Mouse (Mus musculus): Measurements from ENCODE around the gene Lrp8. TPM values are rescaled to one million over a fixed set of nuclear protein-coding genes. Genes with fewer than 3 reads are reported as not detected.

Gene Lrp8
- polyA plus RNA-seq, 1 experiment from 2014 or later, result 0.61 TPM

DNA sequence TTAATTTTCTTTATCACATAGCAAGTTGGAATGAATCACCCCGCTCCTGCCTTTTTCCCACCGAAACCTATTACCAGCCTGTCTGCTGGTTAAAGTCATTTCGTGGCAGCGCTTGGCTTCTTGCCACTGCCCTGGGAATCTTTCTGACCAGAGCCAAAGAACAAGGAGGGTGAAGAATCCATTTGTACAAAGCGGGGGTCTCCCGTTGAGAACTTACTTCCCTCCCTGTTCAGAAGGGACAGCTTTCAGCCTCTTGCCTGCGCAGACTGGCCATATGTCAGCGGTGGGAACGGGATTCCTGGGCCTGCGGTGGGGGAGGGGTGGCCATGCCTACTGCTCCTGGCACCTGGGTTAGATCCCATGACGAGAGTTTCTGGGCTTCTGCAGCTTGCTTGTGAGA, 21.4 kb downstream of the Lrp8 start:
- Histone ChIP-seq H3K4me2 (ENCODE audit: low read depth, low read length) (no peak overlapping the region), H3K36me3 (replicated peaks; ENCODE audit: insufficient read depth, low read length) (no peaks in the 10 kb centered on the region), H3K4me1 (ENCODE audit: insufficient read depth) (no peaks in the 10 kb centered on the region), H3K4me3 (ENCODE audit: low read depth, low read length) (no peak overlapping the region), H3K9me3 (ENCODE audit: low read length) (no peaks in the 10 kb centered on the region), H3K27ac (ENCODE audit: low read depth) (no peak overlapping the region), H3K9ac (replicated peaks) (no peak overlapping the region), H3K27me3 (ENCODE audit: insufficient read depth, low read length) (no peaks in the 10 kb centered on the region)
- DNase-seq (no peak), ATAC-seq (no peak)
- TF ChIP-seq EP300 (IDR thresholded peaks at IDR 0.05; ENCODE audit: low read depth), result no peak
- TF ChIP-seq CTCF (IDR thresholded peaks at IDR 0.05; ENCODE audit: low read depth), result no peak
- 78% methylated on average over 11 of the region's 11 CpGs for WGBS (ENCODE audit: insufficient replicate concordance)

DNA sequence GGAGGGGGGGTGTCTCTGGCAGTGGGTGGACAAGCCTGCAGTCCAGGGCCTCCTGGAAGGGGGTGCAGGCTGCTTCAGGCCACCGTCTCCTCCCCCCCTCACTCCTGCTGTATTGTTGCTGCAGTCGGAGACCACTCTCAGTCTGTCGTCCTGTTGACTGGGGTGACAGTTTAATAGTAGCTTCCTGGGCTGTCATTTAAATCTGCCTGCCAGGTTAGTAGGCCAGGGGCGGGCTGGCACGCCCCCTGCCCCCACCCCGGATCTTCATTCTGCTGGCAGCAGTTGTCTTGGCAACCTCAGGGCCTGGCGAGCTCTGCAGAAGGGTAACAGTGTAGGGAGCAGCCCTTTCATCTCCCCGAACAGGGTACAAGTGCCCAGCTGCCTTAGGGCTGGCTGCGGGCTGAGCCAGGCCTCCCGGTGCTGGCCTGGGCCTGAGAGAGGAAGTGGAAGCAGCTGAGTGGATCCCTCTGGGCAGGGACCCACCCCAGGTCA, 26.7 kb downstream of the Lrp8 start:
- Histone ChIP-seq H3K27ac (ENCODE audit: low read depth) (no peak overlapping the region), H3K9me3 (ENCODE audit: low read length) (no peaks in the 10 kb centered on the region), H3K4me2 (ENCODE audit: low read depth, low read length) (no peak overlapping the region), H3K36me3 (replicated peaks; ENCODE audit: insufficient read depth, low read length) (no peaks in the 10 kb centered on the region), H3K4me3 (ENCODE audit: low read depth, low read length) (no peak overlapping the region), H3K9ac (replicated peaks) (no peak overlapping the region), H3K27me3 (ENCODE audit: insufficient read depth, low read length) (no peaks in the 10 kb centered on the region), H3K4me1 (ENCODE audit: insufficient read depth) (no peaks in the 10 kb centered on the region)
- DNase-seq (no peak), ATAC-seq (no peak)
- TF ChIP-seq CTCF (IDR thresholded peaks at IDR 0.05; ENCODE audit: low read depth) (no peak), EP300 (IDR thresholded peaks at IDR 0.05; ENCODE audit: low read depth) (no peak)
- WGBS (ENCODE audit: insufficient replicate concordance), result 42% methylated on average over 10 of the region's 10 CpGs

DNA sequence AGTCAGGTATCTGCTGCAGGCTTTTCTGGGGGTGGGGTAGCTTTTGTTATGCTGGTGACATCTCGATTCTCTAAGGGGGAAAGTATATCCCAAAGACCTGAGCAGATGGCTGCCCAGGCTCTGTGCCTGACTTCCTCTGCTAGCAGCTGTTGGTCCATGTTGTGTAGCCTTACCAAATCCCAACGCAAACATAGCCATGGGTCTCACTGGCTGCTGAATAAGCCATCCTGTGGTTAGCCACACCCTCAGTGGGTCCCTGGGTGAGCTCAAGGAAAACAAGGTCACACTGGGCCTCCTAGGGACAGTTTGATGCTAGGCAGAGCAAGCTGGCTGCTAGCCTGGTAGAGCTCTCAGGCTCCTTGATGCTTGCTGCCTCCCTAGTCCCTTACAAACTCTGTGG, 27.6 kb downstream of the Lrp8 start:
- Histone ChIP-seq H3K9me3 (ENCODE audit: low read length) (no peaks in the 10 kb centered on the region), H3K4me1 (ENCODE audit: insufficient read depth) (no peaks in the 10 kb centered on the region), H3K27me3 (ENCODE audit: insufficient read depth, low read length) (no peaks in the 10 kb centered on the region), H3K9ac (replicated peaks) (no peak overlapping the region), H3K27ac (ENCODE audit: low read depth) (no peak overlapping the region), H3K36me3 (replicated peaks; ENCODE audit: insufficient read depth, low read length) (no peaks in the 10 kb centered on the region), H3K4me3 (ENCODE audit: low read depth, low read length) (no peak overlapping the region), H3K4me2 (ENCODE audit: low read depth, low read length) (no peak overlapping the region)
- DNase-seq (no peak), ATAC-seq (no peak)
- WGBS (ENCODE audit: insufficient replicate concordance), result 23% methylated on average over 2 of the region's 2 CpGs
- TF ChIP-seq EP300 (IDR thresholded peaks at IDR 0.05; ENCODE audit: low read depth), result no peak
- no peak for TF ChIP-seq CTCF (IDR thresholded peaks at IDR 0.05; ENCODE audit: low read depth)

DNA sequence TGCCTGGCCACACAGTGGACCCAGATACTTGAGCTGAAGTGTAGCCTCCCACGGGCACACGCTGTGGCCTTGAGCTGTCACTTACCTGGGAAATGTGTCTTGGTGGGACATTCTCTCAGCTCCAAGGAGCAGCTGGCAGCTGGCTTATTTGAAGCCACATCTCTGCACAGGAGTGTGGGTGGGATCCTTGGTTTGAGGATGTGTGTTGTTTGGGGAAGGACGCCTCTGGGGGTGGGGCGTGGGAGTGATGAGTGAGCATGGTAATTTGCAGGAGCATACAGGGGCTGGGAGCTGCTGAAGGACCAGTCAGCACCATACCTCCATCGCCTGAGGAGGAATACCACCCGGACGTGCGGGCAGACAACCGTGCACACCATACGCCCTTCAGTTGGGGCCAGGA, 28.1 kb downstream of the Lrp8 start:
- Histone ChIP-seq H3K4me3 (ENCODE audit: low read depth, low read length) (no peak overlapping the region), H3K27ac (ENCODE audit: low read depth) (no peak overlapping the region), H3K9me3 (ENCODE audit: low read length) (no peaks in the 10 kb centered on the region), H3K4me2 (ENCODE audit: low read depth, low read length) (no peak overlapping the region), H3K36me3 (replicated peaks; ENCODE audit: insufficient read depth, low read length) (no peaks in the 10 kb centered on the region), H3K4me1 (ENCODE audit: insufficient read depth) (no peaks in the 10 kb centered on the region), H3K9ac (replicated peaks) (no peak overlapping the region), H3K27me3 (ENCODE audit: insufficient read depth, low read length) (no peaks in the 10 kb centered on the region)
- TF ChIP-seq EP300 (IDR thresholded peaks at IDR 0.05; ENCODE audit: low read depth) (no peak), CTCF (IDR thresholded peaks at IDR 0.05; ENCODE audit: low read depth) (no peak)
- WGBS (ENCODE audit: insufficient replicate concordance), result 78% methylated on average over 10 of the region's 10 CpGs
- DNase-seq, result no peak
- no peak for ATAC-seq

DNA sequence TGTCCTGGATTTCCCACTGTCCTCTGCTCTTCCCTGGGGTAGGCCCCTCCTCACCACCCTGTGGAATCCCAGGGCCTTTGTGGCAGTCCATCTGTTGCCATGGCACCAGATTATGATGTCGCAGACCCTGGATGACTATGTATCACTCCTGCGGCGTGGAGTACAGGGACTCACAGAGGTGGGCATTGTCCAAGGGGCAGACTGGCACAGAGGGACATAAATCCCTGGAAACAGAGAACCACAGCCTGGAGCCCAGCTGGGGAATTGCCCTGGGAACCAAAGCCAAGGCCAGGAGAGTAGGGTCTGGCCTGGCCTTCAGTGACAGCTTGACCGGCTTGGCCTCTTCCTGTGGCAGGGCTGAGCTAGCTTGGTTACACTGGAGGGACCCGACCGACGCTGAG, 28.8 kb downstream of the Lrp8 start:
- 82% methylated on average over 7 of the region's 7 CpGs for WGBS (ENCODE audit: insufficient replicate concordance)
- no peak for DNase-seq
- TF ChIP-seq CTCF (IDR thresholded peaks at IDR 0.05; ENCODE audit: low read depth), result no peak

DNA sequence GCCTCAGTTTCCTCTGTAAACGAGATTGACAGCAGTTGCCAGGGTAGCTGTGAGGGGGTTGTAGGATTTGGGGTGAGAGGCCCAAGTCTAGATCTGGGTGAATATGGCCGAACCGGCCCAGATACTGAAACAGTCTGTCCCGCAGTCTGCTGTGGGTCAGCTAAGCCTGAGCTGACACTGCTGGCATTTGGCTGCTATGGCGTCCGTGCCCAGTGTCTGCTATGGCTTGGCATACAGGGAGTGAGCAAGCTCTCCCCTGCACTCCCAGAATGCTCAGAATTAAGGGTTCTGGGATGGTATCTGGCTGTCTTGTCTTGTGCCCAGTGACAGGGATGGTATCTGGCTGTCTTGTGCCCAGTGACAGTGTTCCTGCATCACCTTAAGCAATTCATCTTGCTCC, 29.6 kb downstream of the Lrp8 start:
- 91% methylated on average over 6 of the region's 6 CpGs for WGBS (ENCODE audit: insufficient replicate concordance)
- Histone ChIP-seq H3K27ac (ENCODE audit: low read depth) (no peak overlapping the region), H3K4me3 (ENCODE audit: low read depth, low read length) (no peak overlapping the region), H3K4me2 (ENCODE audit: low read depth, low read length) (no peak overlapping the region), H3K27me3 (ENCODE audit: insufficient read depth, low read length) (no peaks in the 10 kb centered on the region), H3K36me3 (replicated peaks; ENCODE audit: insufficient read depth, low read length) (no peaks in the 10 kb centered on the region), H3K4me1 (ENCODE audit: insufficient read depth) (no peaks in the 10 kb centered on the region), H3K9me3 (ENCODE audit: low read length) (no peaks in the 10 kb centered on the region), H3K9ac (replicated peaks) (no peak overlapping the region)
- ATAC-seq (no peak), DNase-seq (no peak)
- TF ChIP-seq CTCF (IDR thresholded peaks at IDR 0.05; ENCODE audit: low read depth) (no peak), EP300 (IDR thresholded peaks at IDR 0.05; ENCODE audit: low read depth) (no peak)

More for the DNA sequence above, 28.8 kb downstream of the Lrp8 start:
- no peaks in the 10 kb centered on the region for H3K9me3 ChIP-seq (ENCODE audit: low read length)
- no peak overlapping the region for H3K4me3 ChIP-seq (ENCODE audit: low read depth, low read length)
- H3K4me1 ChIP-seq (ENCODE audit: insufficient read depth), result no peaks in the 10 kb centered on the region
- no peak for ATAC-seq
- no peak overlapping the region for H3K9ac ChIP-seq (replicated peaks)
- no peak overlapping the region for H3K27ac ChIP-seq (ENCODE audit: low read depth)
- H3K36me3 ChIP-seq (replicated peaks; ENCODE audit: insufficient read depth, low read length), result no peaks in the 10 kb centered on the region
- no peaks in the 10 kb centered on the region for H3K27me3 ChIP-seq (ENCODE audit: insufficient read depth, low read length)
- H3K4me2 ChIP-seq (ENCODE audit: low read depth, low read length), result no peak overlapping the region

DNA sequence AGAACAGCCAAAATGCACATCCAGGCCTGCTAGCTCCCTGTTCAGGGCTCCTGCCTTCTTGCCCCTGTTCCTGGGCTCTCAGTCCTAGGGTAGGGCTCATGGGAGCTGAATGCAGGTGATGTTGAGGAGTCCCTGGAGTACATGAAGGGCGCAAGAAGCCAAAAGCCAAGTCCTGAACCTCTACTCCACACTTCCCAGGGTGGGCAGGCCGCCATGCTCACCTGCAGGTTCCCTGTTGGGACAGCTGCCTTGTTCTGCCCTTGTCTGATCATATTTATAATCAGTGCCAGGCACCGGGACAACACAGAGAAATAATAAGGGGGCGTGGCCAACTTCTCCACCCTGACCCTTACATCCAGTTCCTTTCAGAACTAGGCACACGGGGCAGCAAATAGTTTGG, 31.5 kb downstream of the Lrp8 start:
- Histone ChIP-seq H3K4me1 (ENCODE audit: insufficient read depth) (no peaks in the 10 kb centered on the region), H3K27ac (ENCODE audit: low read depth) (no peak overlapping the region), H3K4me2 (ENCODE audit: low read depth, low read length) (no peak overlapping the region), H3K4me3 (ENCODE audit: low read depth, low read length) (no peak overlapping the region), H3K27me3 (ENCODE audit: insufficient read depth, low read length) (no peaks in the 10 kb centered on the region), H3K9me3 (ENCODE audit: low read length) (no peaks in the 10 kb centered on the region), H3K9ac (replicated peaks) (no peak overlapping the region), H3K36me3 (replicated peaks; ENCODE audit: insufficient read depth, low read length) (no peaks in the 10 kb centered on the region)
- WGBS (ENCODE audit: insufficient replicate concordance), result 74% methylated on average over 5 of the region's 5 CpGs
- ATAC-seq (no peak), DNase-seq (no peak)
- no peak for TF ChIP-seq CTCF (IDR thresholded peaks at IDR 0.05; ENCODE audit: low read depth)
- no peak for TF ChIP-seq EP300 (IDR thresholded peaks at IDR 0.05; ENCODE audit: low read depth)
